Mouse (Mus musculus) neutrophil, adult 83 days (primary cell): Measurements from ENCODE around the gene Acsm1. TPM values are rescaled to one million over a fixed set of nuclear protein-coding genes. Genes with fewer than 3 reads are reported as not detected.

Experiments used
- total RNA-seq, 2 experiments: library from RNA; stranded (reverse); gene quantifications; one replicate each; pipeline ENCODE4 v1.2.4; 2023

The Acsm1 gene
- not detected for total RNA-seq

GRCm38 (mm10) chr7:119606664-119607076 is at the start of gene Acsm1:
Gene Acsm1 (plus strand): TSS chr7:119607026.

GRCm38 (mm10) chr7:119689726-119690125 is 82.9 kb downstream of the Acsm1 start, which contains the start of gene Acsm4:
Gene Acsm4 (plus strand): TSS chr7:119690026.

Other genes starting within 250 kb of the Acsm1 start
- not detected for gene Gp2, start 147.7 kb upstream of the Acsm1 start, total RNA-seq
- not detected for gene Umod, start 127.7 kb upstream of the Acsm1 start, total RNA-seq
- not detected for gene Acsm5, start 87.6 kb upstream of the Acsm1 start, total RNA-seq
- not detected for gene Pdilt, start 83.5 kb upstream of the Acsm1 start, total RNA-seq
- gene Acsm2, start 52.7 kb upstream of the Acsm1 start, total RNA-seq = not detected
- not detected for gene Acsm4, start 83.0 kb downstream of the Acsm1 start, total RNA-seq
- 10 to 100 TPM; 12.9 to 13.0 TPM for gene Thumpd1, start 113.8 kb downstream of the Acsm1 start, total RNA-seq
- gene Acsm3, start 153.9 kb downstream of the Acsm1 start, total RNA-seq = not detected
- 10 to 100 TPM; 13.6 to 19.8 TPM for gene Rexo5, start 187.0 kb downstream of the Acsm1 start, total RNA-seq
- gene Eri2, start 187.0 kb downstream of the Acsm1 start, total RNA-seq = 1 to 10 TPM; 5.2 to 5.7 TPM